Mouse (Mus musculus) CH12.LX (cell line): Measurements from ENCODE around the gene H2-M10.2. TPM values are rescaled to one million over a fixed set of nuclear protein-coding genes. Genes with fewer than 3 reads are reported as not detected.

ENCODE experiments used
- DNase-seq: peaks from one replicate; pipeline ENCODE4 v3.0.0-alpha.2; 2013; ENCODE audit errors: extremely low read depth
- H3K27ac ChIP-seq: 2 replicates; pipeline ENCODE4 v1.5.1; 2012; ENCODE audit warnings: low read depth, mild to moderate bottlenecking, control low read depth, moderate library complexity; ENCODE audit not compliant: insufficient read depth
- H3K27me3 ChIP-seq: replicated peaks from 2 replicates; pipeline ENCODE3; 2012; ENCODE audit warnings: inconsistent platforms
- H3K36me3 ChIP-seq, 2 experiments: replicated peaks in 1 of 2; 2 replicates each; pipeline versions ENCODE3 to v1.6.1; 2012; ENCODE audit warnings: inconsistent platforms in 1 of 2, low read length in 1 of 2, mild to moderate bottlenecking in 1 of 2, mixed read lengths in 1 of 2, moderate library complexity in 1 of 2; ENCODE audit not compliant: control insufficient read depth in 1 of 2, insufficient read depth in 1 of 2
- H3K4me1 ChIP-seq, 2 experiments: 2 replicates each; pipeline ENCODE4 v1.6.1; 2012; ENCODE audit warnings: inconsistent platforms in 1 of 2, moderate library complexity in 1 of 2; ENCODE audit not compliant: insufficient read depth in 2 of 2, control insufficient read depth in 1 of 2
- H3K4me2 ChIP-seq: 2 replicates; pipeline ENCODE4 v1.6.1; 2012; ENCODE audit warnings: low read depth, mild to moderate bottlenecking, control low read depth; ENCODE audit not compliant: poor library complexity, insufficient read depth, severe bottlenecking
- H3K4me3 ChIP-seq, 3 experiments: fragments of 150-350 bp in 1 of 3; sonication (generic) in 1 of 3; replicated peaks in 1 of 3; 2 replicates each; pipeline versions ENCODE3 to v1.5.1; 2011 to 2012; ENCODE audit warnings: low read depth in 2 of 3, low read length in 2 of 3, mild to moderate bottlenecking in 2 of 3, moderate library complexity in 2 of 3, control low read depth in 1 of 3, improper control_type of control experiment in 1 of 3, inconsistent platforms in 1 of 3, mixed read lengths in 1 of 3; ENCODE audit not compliant: poor library complexity in 1 of 3
- H3K79me2 ChIP-seq: replicated peaks from 2 replicates; pipeline ENCODE4 v1.6.1; 2012; ENCODE audit warnings: mild to moderate bottlenecking, moderate library complexity; ENCODE audit not compliant: control insufficient read depth, poor library complexity, insufficient read depth, severe bottlenecking; ENCODE audit errors: extremely low read depth
- H3K9ac ChIP-seq: 2 replicates; pipeline ENCODE4 v1.6.1; 2012; ENCODE audit warnings: low read depth, mild to moderate bottlenecking, control low read depth, moderate library complexity; ENCODE audit not compliant: insufficient read depth
- H3K9me3 ChIP-seq: replicated peaks from 2 replicates; pipeline ENCODE3; 2012; ENCODE audit warnings: low read length, inconsistent platforms, mixed read lengths
- BHLHE40 ChIP-seq: IDR thresholded peaks from 2 replicates; pipeline ENCODE4 v1.6.1; 2011; ENCODE audit warnings: mild to moderate bottlenecking, low read depth, low read length, improper control_type of control experiment
- CHD1 ChIP-seq: IDR thresholded peaks from 2 replicates; pipeline ENCODE4 v1.6.1; 2012; ENCODE audit warnings: low read depth, low read length, improper control_type of control experiment, inconsistent platforms
- ETS1 ChIP-seq: conservative IDR thresholded peaks from 2 replicates; pipeline ENCODE4 v1.6.1; 2012; ENCODE audit warnings: low read depth, mild to moderate bottlenecking, inconsistent platforms, low read length, improper control_type of control experiment, moderate library complexity
- HCFC1 ChIP-seq: IDR thresholded peaks from 2 replicates; pipeline ENCODE4 v1.6.1; 2012; ENCODE audit warnings: low read depth, mild to moderate bottlenecking, inconsistent platforms, low read length, improper control_type of control experiment
- JUND ChIP-seq: conservative IDR thresholded peaks from 2 replicates; pipeline ENCODE4 v1.6.1; 2011; ENCODE audit warnings: low read depth, low read length, improper control_type of control experiment
- MAZ ChIP-seq: IDR thresholded peaks from 2 replicates; pipeline ENCODE4 v1.6.1; 2012; ENCODE audit warnings: low read depth, mild to moderate bottlenecking, inconsistent platforms, low read length, improper control_type of control experiment, moderate library complexity
- MXI1 ChIP-seq: IDR thresholded peaks from 2 replicates; pipeline ENCODE4 v1.6.1; 2011; ENCODE audit warnings: mild to moderate bottlenecking, low read depth, low read length, improper control_type of control experiment
- POLR2AphosphoS2 ChIP-seq: IDR thresholded peaks from 2 replicates; pipeline ENCODE4 v1.6.1; 2011; ENCODE audit warnings: low read depth, low read length, improper control_type of control experiment
- RAD21 ChIP-seq: IDR thresholded peaks from 2 replicates; pipeline ENCODE4 v1.6.1; 2011; ENCODE audit warnings: low read depth, mild to moderate bottlenecking, low read length, improper control_type of control experiment, moderate library complexity
- TBP ChIP-seq: conservative IDR thresholded peaks from 2 replicates; pipeline ENCODE4 v1.6.1; 2011; ENCODE audit warnings: low read depth, low read length, improper control_type of control experiment
- ZKSCAN1 ChIP-seq: IDR thresholded peaks from 2 replicates; pipeline ENCODE4 v1.6.1; 2012; ENCODE audit warnings: low read depth, inconsistent platforms, low read length, improper control_type of control experiment, borderline replicate concordance
- ZMIZ1 ChIP-seq: IDR thresholded peaks from 2 replicates; pipeline ENCODE4 v1.6.1; 2012; ENCODE audit warnings: low read depth, mild to moderate bottlenecking, inconsistent platforms, low read length, improper control_type of control experiment
- ZNF384 ChIP-seq: IDR thresholded peaks from 2 replicates; pipeline ENCODE4 v1.6.1; 2012; ENCODE audit warnings: low read depth, low read length, improper control_type of control experiment, inconsistent platforms
- dilution Hi-C: fragments of 300-500 bp; cut with MboI; formaldehyde crosslinking; loops from 2 replicates; pipeline ENCODE4 v1.14.3; 2020; ENCODE audit warnings: low sequenced_read_pairs; ENCODE audit not compliant: extremely low pct_unique_long_range_greater_than_20kb, extremely low pct_ligation_motif_present
- in situ Hi-C: fragments of 300-500 bp; cut with MboI; formaldehyde crosslinking; loops from 3 replicates; pipeline ENCODE4 v1.14.3; 2019; ENCODE audit warnings: low sequenced_read_pairs, low pct_ligation_motif_present, low pct_unique_long_range_greater_than_20kb, mixed read lengths
- polyA plus RNA-seq: library from polyadenylated mRNA; unstranded; fragments of >175 nt; gene quantifications from 2 replicates; pipeline ENCODE4 v1.2.1, GENCODE M21; 2012; ENCODE audit warnings: low read depth; ENCODE audit not compliant: insufficient read length
- total RNA-seq, 2 experiments: library from RNA; depleted of rRNA; stranded (reverse); fragments of 300-350 nt in 1 of 2; fragments of >200 nt in 1 of 2; gene quantifications; 2 replicates each; pipeline ENCODE4 v1.2.3; 2012 to 2014

H2-M10.2 gene
- total and polyA plus RNA-seq, 3 experiments: 6.0 TPM; not detected in 2

GRCm38 (mm10) chr17:36257241-36257947 lies 28.9 kb downstream of the H2-M10.2 start (continued):
- TF ChIP-seq JUND: no peak
- no peak; the same call in none of the 2 replicates for TF ChIP-seq RAD21
- TF ChIP-seq ZMIZ1: peak; percentile 77
- no peak; the same call in 1 of the 2 replicates for TF ChIP-seq BHLHE40
- 0 out of 2 replicates have a peak, but pooled peaks have one; percentile 69 for TF ChIP-seq TBP
- TF ChIP-seq, all 38 proteins: peak for 16

DNA sequence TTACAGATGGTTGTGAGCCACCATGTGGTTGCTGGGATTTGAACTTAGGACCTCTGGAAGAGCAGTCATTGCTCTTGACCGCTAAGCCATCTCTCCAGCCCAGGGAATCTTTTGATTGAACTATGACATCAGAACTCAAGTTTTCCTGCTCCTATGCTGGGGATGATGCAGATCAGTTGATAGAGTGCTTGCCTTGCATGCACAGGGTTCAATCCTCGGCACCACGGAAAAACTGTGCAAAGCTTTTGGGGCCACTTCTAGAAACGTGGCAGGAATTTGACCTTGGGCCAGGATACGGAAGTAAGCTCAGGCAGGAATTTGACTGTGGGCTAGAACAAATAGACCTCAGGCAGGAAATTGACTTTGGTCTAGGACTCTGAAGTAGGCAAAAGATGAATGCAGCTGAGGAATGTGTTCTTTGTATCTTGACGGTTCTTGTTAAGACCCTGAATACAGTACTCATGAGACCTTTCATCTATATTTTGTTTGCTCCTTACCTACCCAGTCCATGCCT lies 33.1 kb downstream of the H2-M10.2 start:
- no peak overlapping the region for H3K4me3 ChIP-seq
- no peak for TF ChIP-seq ZKSCAN1
- TF ChIP-seq BHLHE40: no peak
- TF ChIP-seq HCFC1: no peak
- no peak for TF ChIP-seq ETS1
- TF ChIP-seq MXI1: no peak
- no peak for TF ChIP-seq CHD1
- TF ChIP-seq ZNF384: no peak
- TF ChIP-seq MAZ: no peak
- TF ChIP-seq, all 38 proteins: peak for 0
- DNase-seq: no peak
- no peaks in the 10 kb centered on the region for H3K27me3 ChIP-seq
- no peak overlapping the region for H3K4me2 ChIP-seq
- H3K9me3 ChIP-seq: no peaks in the 10 kb centered on the region
- no peaks in the 10 kb centered on the region; the same call in 1 of the 2 replicates for H3K79me2 ChIP-seq
- peaks cover 6 to 13% of the 10 kb centered on the region in 2 experiments for H3K4me1 ChIP-seq
- dilution Hi-C loops: no loop called here
- in situ Hi-C loops: no loop called here
- H3K9ac ChIP-seq: no peak overlapping the region
- no peak overlapping the region for H3K27ac ChIP-seq
- peaks cover 3 to 19% of the 10 kb centered on the region in 2 experiments for H3K36me3 ChIP-seq

DNA sequence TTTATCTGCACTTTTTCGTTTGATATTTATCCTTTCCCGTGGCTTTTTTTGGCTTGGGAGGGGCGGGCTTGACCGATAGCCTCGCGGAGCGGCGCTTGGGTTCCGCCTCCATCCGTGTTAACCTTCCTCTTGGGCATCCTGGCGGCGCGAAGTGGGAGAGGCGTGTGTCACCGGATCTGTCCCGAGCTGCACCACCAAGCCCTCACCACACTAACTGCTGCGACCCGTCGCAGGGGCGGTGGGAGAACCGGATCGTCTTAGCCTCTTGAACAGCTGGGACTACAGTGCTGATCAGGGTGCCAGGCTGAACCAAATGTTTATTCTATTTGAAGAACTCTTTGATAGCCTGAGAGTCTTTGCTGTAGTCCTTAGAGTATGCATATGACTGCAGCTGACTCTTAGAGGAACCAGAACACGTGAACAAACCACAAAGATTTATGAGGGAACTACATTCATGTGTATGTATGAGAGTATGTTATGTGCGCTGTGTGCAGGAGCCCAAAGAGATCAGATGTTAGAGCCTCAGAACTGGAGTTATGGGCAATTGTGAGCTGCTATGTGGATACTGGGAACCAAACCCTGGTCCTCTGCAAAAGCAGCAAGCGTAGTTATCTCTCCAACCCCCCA lies 33.9 kb downstream of the H2-M10.2 start:
- peaks cover 3 to 19% of the 10 kb centered on the region in 2 experiments for H3K36me3 ChIP-seq
- no peaks in the 10 kb centered on the region for H3K27me3 ChIP-seq
- no peak overlapping the region for H3K27ac ChIP-seq
- H3K4me2 ChIP-seq: peak overlapping the region; percentile 48
- no peaks in the 10 kb centered on the region for H3K9me3 ChIP-seq
- H3K79me2 ChIP-seq: no peaks in the 10 kb centered on the region; the same call in 1 of the 2 replicates
- in situ Hi-C loops (no loop called here), dilution Hi-C loops (no loop called here)
- no peak for DNase-seq
- H3K4me3 ChIP-seq: peak overlapping the region in 2 of 3 experiments; percentile 12 to 14
- no peak overlapping the region for H3K9ac ChIP-seq
- H3K4me1 ChIP-seq: peaks cover 6 to 9% of the 10 kb centered on the region in 2 experiments
- no peak for TF ChIP-seq POLR2AphosphoS2
- TF ChIP-seq BHLHE40: peak; percentile 54
